Mouse (Mus musculus): ENCODE data around the gene Wfdc9.

GRCm38 (mm10) chr2:164704235-164704634 is 47.9 kb upstream of the Wfdc9 start:
- TF ChIP-seq POLR2A (IDR thresholded peaks at IDR 0.05; ENCODE audit: borderline replicate concordance, extremely low read depth, insufficient read depth, insufficient read length, poor library complexity, severe bottlenecking), result no peak
- no peak for TF ChIP-seq CTCF (IDR thresholded peaks at IDR 0.05; ENCODE audit: borderline replicate concordance, extremely low read depth, insufficient read depth, insufficient read length)

All from brain, embryonic 14.5 days (tissue).